Mouse (Mus musculus): ENCODE measurements around the gene Dgkd. TPM values are rescaled to one million over a fixed set of nuclear protein-coding genes. Genes with fewer than 3 reads are reported as not detected.

Gene Dgkd
- total and polyA plus RNA-seq, 3 experiments = 23.5 to 47.3 (median 40.8) TPM

- no peak overlapping the region for H3K9ac ChIP-seq (ENCODE audit: low read depth, low read length)
- H3K4me3 ChIP-seq = no peak overlapping the region
- H3K4me1 ChIP-seq (ENCODE audit: control insufficient read depth, insufficient read depth, low read length) = no peaks in the 10 kb centered on the region; the same call in 1 of the 2 replicates
- DNase-seq = no peak
- intact Hi-C loops (cut with DNase I) = no loop called here
- no peaks in the 10 kb centered on the region for H3K27me3 ChIP-seq (ENCODE audit: control insufficient read depth, insufficient read depth, low read length)
- peaks cover 8% of the 10 kb centered on the region for H3K36me3 ChIP-seq (ENCODE audit: control insufficient read depth, insufficient read depth, low read length)
- TF ChIP-seq POLR2A (IDR thresholded peaks at IDR 0.05; ENCODE audit: insufficient read depth, low read depth, low read length) = no peak
- no peak for TF ChIP-seq CTCF (IDR thresholded peaks at IDR 0.05)
- TF ChIP-seq EP300 (IDR thresholded peaks at IDR 0.05; ENCODE audit: insufficient read depth, low read depth, low read length) = no peak
- WGBS = 89% methylated on average over 1 of the region's 1 CpGs
- H3K27ac ChIP-seq = no peak overlapping the region
- H3K79me2 ChIP-seq (replicated peaks; ENCODE audit: control insufficient read depth, insufficient read depth, low read length) = no peaks in the 10 kb centered on the region
These were observed 88.7 kb downstream of the Dgkd start for GRCm38 (mm10) chr1:87941765-87942164.

DNA sequence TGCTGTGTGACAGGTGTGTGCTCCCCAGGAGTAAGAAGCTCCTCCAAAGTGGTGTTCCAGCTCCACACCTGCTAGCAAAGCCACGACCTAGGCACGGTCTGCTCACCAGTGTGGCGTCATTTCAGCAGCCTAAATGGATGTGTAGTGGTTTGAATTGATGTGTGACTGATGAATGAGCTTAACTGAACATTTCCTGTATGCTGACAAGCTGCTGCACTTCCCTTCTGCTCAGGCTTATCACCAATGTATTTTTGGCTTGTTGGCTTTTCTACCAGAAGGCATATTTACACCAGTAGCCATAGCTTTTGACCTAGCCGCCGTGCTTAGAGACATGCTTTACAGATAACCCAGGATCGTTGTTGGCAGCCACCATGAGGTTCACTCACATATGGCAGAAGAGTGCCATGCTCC lies 94.6 kb downstream of the Dgkd start:
- DNase-seq = peak in 1 of 2 experiments; percentile 26
- Histone ChIP-seq H3K27me3 (ENCODE audit: control insufficient read depth, insufficient read depth, low read length) (no peaks in the 10 kb centered on the region), H3K79me2 (replicated peaks; ENCODE audit: control insufficient read depth, insufficient read depth, low read length) (no peaks in the 10 kb centered on the region), H3K27ac (no peak overlapping the region; the same call in 1 of the 2 replicates), H3K36me3 (ENCODE audit: control insufficient read depth, insufficient read depth, low read length) (peaks cover 11% of the 10 kb centered on the region), H3K9ac (ENCODE audit: low read depth, low read length) (no peak overlapping the region), H3K4me3 (no peak overlapping the region), H3K4me1 (ENCODE audit: control insufficient read depth, insufficient read depth, low read length) (peaks cover 4% of the 10 kb centered on the region)
- TF ChIP-seq CTCF (IDR thresholded peaks at IDR 0.05) (no peak), EP300 (IDR thresholded peaks at IDR 0.05; ENCODE audit: insufficient read depth, low read depth, low read length) (no peak), POLR2A (IDR thresholded peaks at IDR 0.05; ENCODE audit: insufficient read depth, low read depth, low read length) (no peak)
- intact Hi-C loops (cut with DNase I) = no loop called here
- 25% methylated on average over 6 of the region's 6 CpGs for WGBS

DNA sequence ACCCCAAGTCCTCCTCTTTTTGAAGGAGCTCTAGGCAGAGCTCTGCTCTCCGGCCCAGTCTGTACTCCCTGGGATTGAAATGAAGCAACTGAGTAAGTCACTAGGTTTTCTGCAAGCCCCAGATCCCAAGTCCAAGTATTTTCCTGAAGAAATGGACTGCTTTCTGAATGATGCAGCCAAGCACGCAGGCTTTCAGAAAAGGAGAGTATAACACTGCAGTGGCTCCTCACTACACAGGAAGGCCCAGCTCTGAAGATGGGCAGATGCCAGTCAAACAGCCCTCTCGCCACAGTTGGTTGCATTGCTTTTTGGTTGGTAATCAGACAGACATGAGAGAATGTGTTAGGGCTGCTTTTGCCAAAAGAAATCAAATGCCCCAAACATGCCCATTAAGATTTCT lies 98.6 kb downstream of the Dgkd start:
- Histone ChIP-seq H3K4me1 (ENCODE audit: control insufficient read depth, insufficient read depth, low read length) (peaks cover 4% of the 10 kb centered on the region), H3K36me3 (ENCODE audit: control insufficient read depth, insufficient read depth, low read length) (peaks cover 8% of the 10 kb centered on the region), H3K79me2 (replicated peaks; ENCODE audit: control insufficient read depth, insufficient read depth, low read length) (no peaks in the 10 kb centered on the region), H3K9ac (ENCODE audit: low read depth, low read length) (no peak overlapping the region), H3K4me3 (no peak overlapping the region), H3K27ac (no peak overlapping the region), H3K27me3 (ENCODE audit: control insufficient read depth, insufficient read depth, low read length) (no peaks in the 10 kb centered on the region)
- intact Hi-C loops (cut with DNase I) = no loop called here
- WGBS = 93% methylated on average over 3 of the region's 3 CpGs
- DNase-seq = no peak
- TF ChIP-seq POLR2A (IDR thresholded peaks at IDR 0.05; ENCODE audit: insufficient read depth, low read depth, low read length) (no peak), EP300 (IDR thresholded peaks at IDR 0.05; ENCODE audit: insufficient read depth, low read depth, low read length) (no peak), CTCF (IDR thresholded peaks at IDR 0.05) (no peak)

- H3K9ac ChIP-seq (ENCODE audit: low read depth, low read length) = no peak overlapping the region
- intact Hi-C loops (cut with DNase I) = no loop called here
- no peaks in the 10 kb centered on the region; the same call in 1 of the 2 replicates for H3K4me1 ChIP-seq (ENCODE audit: control insufficient read depth, insufficient read depth, low read length)
- H3K79me2 ChIP-seq (replicated peaks; ENCODE audit: control insufficient read depth, insufficient read depth, low read length) = no peaks in the 10 kb centered on the region
- no peak overlapping the region for H3K4me3 ChIP-seq
- no peak for DNase-seq
- TF ChIP-seq CTCF (IDR thresholded peaks at IDR 0.05) (no peak), EP300 (IDR thresholded peaks at IDR 0.05; ENCODE audit: insufficient read depth, low read depth, low read length) (no peak), POLR2A (IDR thresholded peaks at IDR 0.05; ENCODE audit: insufficient read depth, low read depth, low read length) (no peak)
- H3K36me3 ChIP-seq (ENCODE audit: control insufficient read depth, insufficient read depth, low read length) = peaks cover 6% of the 10 kb centered on the region
- H3K27me3 ChIP-seq (ENCODE audit: control insufficient read depth, insufficient read depth, low read length) = no peaks in the 10 kb centered on the region
- no peak overlapping the region for H3K27ac ChIP-seq
- 80% methylated on average over 3 of the region's 3 CpGs for WGBS
These were observed 100.0 kb downstream of the Dgkd start for GRCm38 (mm10) chr1:87953073-87953472.

DNA sequence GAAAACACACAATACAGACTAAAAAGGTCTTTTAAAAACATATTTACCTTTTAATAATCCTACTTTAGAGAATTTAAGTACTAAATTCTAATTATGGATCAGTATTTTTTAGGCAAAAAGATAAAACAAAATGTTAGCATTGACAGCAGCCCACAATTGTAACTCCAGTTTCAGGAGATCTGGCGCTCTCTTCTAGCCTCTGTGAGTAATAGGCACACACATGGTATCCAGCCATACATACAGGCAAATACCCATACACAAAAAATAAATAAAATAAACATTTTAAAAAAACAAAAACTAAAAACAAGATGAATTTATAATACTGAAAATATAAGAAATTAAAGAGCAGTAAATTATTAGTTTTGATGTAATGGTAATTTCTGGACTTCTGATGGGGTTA lies 105.8 kb downstream of the Dgkd start:
- H3K36me3 ChIP-seq (ENCODE audit: control insufficient read depth, insufficient read depth, low read length) = peaks cover 5% of the 10 kb centered on the region
- TF ChIP-seq EP300 (IDR thresholded peaks at IDR 0.05; ENCODE audit: insufficient read depth, low read depth, low read length) = no peak
- peak; percentile 57 for TF ChIP-seq CTCF (IDR thresholded peaks at IDR 0.05)
- no peak for TF ChIP-seq POLR2A (IDR thresholded peaks at IDR 0.05; ENCODE audit: insufficient read depth, low read depth, low read length)
- no peak overlapping the region for H3K9ac ChIP-seq (ENCODE audit: low read depth, low read length)
- no peak for DNase-seq
- H3K79me2 ChIP-seq (replicated peaks; ENCODE audit: control insufficient read depth, insufficient read depth, low read length) = no peaks in the 10 kb centered on the region; the same call in 1 of the 2 replicates
- intact Hi-C loops (cut with DNase I) = no loop called here
- no peaks in the 10 kb centered on the region for H3K4me1 ChIP-seq (ENCODE audit: control insufficient read depth, insufficient read depth, low read length)
- no peak overlapping the region for H3K4me3 ChIP-seq
- no peaks in the 10 kb centered on the region for H3K27me3 ChIP-seq (ENCODE audit: control insufficient read depth, insufficient read depth, low read length)
- WGBS = 100% methylated on average over 1 of the region's 1 CpGs
- no peak overlapping the region for H3K27ac ChIP-seq

- Histone ChIP-seq H3K4me3 (no peak overlapping the region), H3K36me3 (ENCODE audit: control insufficient read depth, insufficient read depth, low read length) (peaks cover 5% of the 10 kb centered on the region), H3K27me3 (ENCODE audit: control insufficient read depth, insufficient read depth, low read length) (no peaks in the 10 kb centered on the region), H3K9ac (ENCODE audit: low read depth, low read length) (no peak overlapping the region), H3K27ac (no peak overlapping the region), H3K4me1 (ENCODE audit: control insufficient read depth, insufficient read depth, low read length) (no peaks in the 10 kb centered on the region), H3K79me2 (replicated peaks; ENCODE audit: control insufficient read depth, insufficient read depth, low read length) (no peaks in the 10 kb centered on the region; the same call in 1 of the 2 replicates)
- no peak for TF ChIP-seq POLR2A (IDR thresholded peaks at IDR 0.05; ENCODE audit: insufficient read depth, low read depth, low read length)
- no peak for TF ChIP-seq EP300 (IDR thresholded peaks at IDR 0.05; ENCODE audit: insufficient read depth, low read depth, low read length)
- no peak for TF ChIP-seq CTCF (IDR thresholded peaks at IDR 0.05)
- DNase-seq = no peak
- 61% methylated on average over 4 of the region's 4 CpGs for WGBS
- intact Hi-C loops (cut with DNase I) = no loop called here
These were observed 106.4 kb downstream of the Dgkd start for GRCm38 (mm10) chr1:87959532-87959931.
